Mouse (Mus musculus) kidney, postnatal 25 days (tissue): ENCODE data around the gene Csf1.

Experiments
- DNase-seq, 2 experiments: peaks; one replicate each; pipeline ENCODE4 v3.0.0; 2021; ENCODE audit warnings: mixed read lengths in 2 of 2

Csf1 gene

GRCm38 (mm10) chr3:107759929-107760581, at the start of gene Csf1:
TSS of gene Csf1 (minus strand) at chr3:107760469.
- DNase-seq: peak; percentile 85 to 90

GRCm38 (mm10) chr3:107808013-107808750, 47.9 kb upstream of the Csf1 start:
- DNase-seq: peak in 1 of 2 experiments; percentile 44

- DNase-seq: peak; percentile 19 to 59
Measured at GRCm38 (mm10) chr3:107807386-107807974, 47.2 kb upstream of the Csf1 start.

- DNase-seq: no peak
Measured at GRCm38 (mm10) chr3:107806916-107807315, 46.6 kb upstream of the Csf1 start.

- no peak for DNase-seq
Measured at GRCm38 (mm10) chr3:107804799-107805198, 44.5 kb upstream of the Csf1 start.

- no peak for DNase-seq
Measured at GRCm38 (mm10) chr3:107802185-107802946, 42.1 kb upstream of the Csf1 start.

GRCm38 (mm10) chr3:107798946-107799345, 38.7 kb upstream of the Csf1 start:
- DNase-seq: no peak

GRCm38 (mm10) chr3:107796191-107796983, 36.1 kb upstream of the Csf1 start:
- DNase-seq: no peak

GRCm38 (mm10) chr3:107794890-107795289, 34.6 kb upstream of the Csf1 start:
- no peak for DNase-seq

- DNase-seq: peak; percentile 70 to 82
Measured at GRCm38 (mm10) chr3:107793300-107794201, 33.3 kb upstream of the Csf1 start.

GRCm38 (mm10) chr3:107792736-107793135, 32.5 kb upstream of the Csf1 start:
- DNase-seq: no peak

- DNase-seq: no peak
Measured at GRCm38 (mm10) chr3:107790766-107791303, 30.6 kb upstream of the Csf1 start.

- DNase-seq: no peak
Measured at GRCm38 (mm10) chr3:107790227-107790626, 30.0 kb upstream of the Csf1 start.

GRCm38 (mm10) chr3:107788885-107789284, 28.6 kb upstream of the Csf1 start:
- DNase-seq: no peak

GRCm38 (mm10) chr3:107787613-107788501, 27.6 kb upstream of the Csf1 start:
- peak in 1 of 2 experiments; percentile 39 for DNase-seq

- peak; percentile 58 to 78 for DNase-seq
Measured at GRCm38 (mm10) chr3:107786980-107787612, 26.8 kb upstream of the Csf1 start.

GRCm38 (mm10) chr3:107786344-107786743, 26.1 kb upstream of the Csf1 start:
- no peak for DNase-seq

GRCm38 (mm10) chr3:107785546-107785945, 25.3 kb upstream of the Csf1 start:
- no peak for DNase-seq

- DNase-seq: no peak
Measured at GRCm38 (mm10) chr3:107783315-107783714, 23.0 kb upstream of the Csf1 start.
